Mouse (Mus musculus): Measurements from ENCODE around the gene Psmb5.

GRCm38 (mm10) chr14:54630583-54631239 is 12.9 kb upstream of the Psmb5 start:
- no peak for TF ChIP-seq CTCF (IDR thresholded peaks at IDR 0.05)
- no peak for TF ChIP-seq EP300 (IDR thresholded peaks at IDR 0.05)

Measured in lung, postnatal 0 days (tissue).